Mouse (Mus musculus): ENCODE results near the gene Helz. TPM values are rescaled to one million over a fixed set of nuclear protein-coding genes. Genes with fewer than 3 reads are reported as not detected.
"Not testable (repeated sequence)": the region's sequence is repeated elsewhere in the genome, so short reads cannot be mapped to it uniquely, and the experiment has no call there.

Gene Helz
- total RNA-seq, 2 experiments from 2014 or later: 26.1 to 28.8 TPM

DNA sequence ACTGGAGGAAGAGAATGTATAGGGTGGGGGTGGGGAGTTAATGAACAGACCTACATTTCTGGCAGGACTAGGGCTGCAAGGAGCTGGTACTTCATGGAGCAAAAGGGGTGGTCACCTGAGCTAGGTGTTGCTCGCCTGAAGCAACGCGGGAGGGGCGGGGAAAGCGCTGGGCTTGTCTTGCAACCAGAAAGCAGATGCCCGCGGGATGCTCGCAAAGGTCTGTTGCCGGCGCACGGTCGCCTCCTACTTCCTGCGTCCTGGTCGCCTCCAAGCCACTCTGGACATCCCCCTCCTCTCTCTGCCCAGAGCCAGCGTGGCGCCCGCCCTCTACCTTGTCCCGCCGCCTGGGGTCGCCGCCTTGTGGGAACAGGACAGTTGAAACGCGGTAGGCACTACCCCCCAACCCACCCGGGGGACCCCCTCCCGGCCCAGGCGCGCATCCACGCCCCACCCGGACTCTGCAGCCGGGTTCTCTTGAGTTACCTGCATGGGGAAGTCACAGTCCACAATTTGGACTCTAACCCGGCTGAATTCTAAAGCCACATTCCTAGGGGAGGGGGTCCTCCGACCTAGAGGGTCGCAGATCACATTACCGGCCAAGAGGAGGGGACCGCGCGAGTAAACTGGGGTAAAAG, 946 bp upstream of the Helz start:
- DNase-seq (ENCODE audit: low spot score in 2 of 2): peak; percentile 26 to 30

DNA sequence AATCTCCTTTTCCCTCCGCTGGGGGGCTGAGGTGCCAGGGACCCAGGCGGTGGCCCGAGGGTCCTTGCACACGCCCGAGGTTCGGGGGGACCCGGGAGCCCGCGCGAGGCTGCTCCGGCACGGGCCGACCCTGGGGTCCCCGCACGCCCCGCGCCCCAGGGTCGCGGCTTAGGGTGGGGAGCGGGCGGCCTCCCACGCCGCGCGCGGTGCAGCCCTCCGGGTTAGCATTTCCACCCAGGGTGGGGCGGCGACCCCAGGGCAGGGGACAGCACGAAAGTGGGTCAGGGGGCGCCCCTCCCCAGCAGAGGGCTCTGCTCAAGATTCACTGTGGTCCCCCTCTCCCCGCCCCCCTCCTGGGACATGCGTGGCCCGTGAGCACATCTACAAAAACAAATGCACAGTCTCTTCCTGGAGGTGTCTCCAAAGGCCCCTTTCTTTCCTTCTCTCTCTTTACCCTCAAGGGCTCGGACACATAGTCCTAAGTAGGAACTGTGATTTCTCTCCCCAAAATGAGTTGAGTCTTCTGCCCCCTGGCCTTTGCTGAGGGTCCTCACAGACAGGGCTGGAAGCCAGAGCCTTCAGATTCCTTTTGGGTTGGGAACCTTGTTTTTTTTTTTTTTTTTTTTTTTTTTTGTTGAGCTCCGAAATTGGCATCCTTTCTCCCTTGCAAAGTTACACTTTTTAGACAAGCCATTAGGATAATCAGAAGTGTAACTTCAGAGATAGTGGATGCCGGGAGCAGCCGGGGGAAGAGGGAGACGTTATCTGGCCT, 660 bp downstream of the Helz start:
- DNase-seq (ENCODE audit: low spot score in 2 of 2): peak in 1 of 2 experiments; percentile 24

DNA sequence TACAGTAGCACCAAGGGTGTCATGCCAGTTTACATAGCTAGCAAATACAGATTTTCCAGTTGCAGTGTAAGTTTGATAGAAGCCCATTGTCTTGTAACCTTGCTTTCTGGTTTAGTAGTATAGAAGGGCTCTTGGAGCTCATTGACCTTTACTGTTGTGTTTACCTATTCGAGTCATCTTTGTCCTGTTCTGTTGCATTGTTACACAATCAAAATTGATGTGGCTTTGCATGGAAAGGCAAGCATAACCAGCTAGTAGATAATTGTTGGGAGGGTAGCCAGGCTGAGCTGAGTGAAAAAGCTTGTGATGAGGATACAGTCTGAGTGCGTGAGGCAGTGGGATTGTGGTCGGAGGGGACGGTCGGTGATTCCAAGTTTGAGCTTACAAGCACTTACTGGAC, 12.1 kb downstream of the Helz start:
- no peak for DNase-seq (ENCODE audit: low spot score in 2 of 2)

DNA sequence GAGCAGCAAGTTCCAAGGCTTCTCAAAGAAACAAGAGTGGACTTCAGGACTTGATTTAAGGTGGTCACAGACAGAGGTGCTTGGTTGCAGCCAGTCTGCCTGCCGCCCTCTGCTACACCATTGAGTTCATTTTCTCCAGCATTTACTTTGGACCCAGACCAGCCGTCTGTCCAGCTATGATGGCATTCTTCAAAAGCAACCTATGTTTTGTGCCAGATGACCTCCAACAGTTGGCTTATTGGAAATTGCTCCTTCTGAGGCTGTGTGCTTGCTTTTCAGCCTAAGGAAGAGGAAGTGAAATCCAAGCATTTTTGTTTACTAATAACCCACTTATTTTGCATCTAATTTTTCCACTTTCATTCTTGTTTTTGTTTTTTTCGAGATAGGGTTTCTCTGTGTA, 19.7 kb downstream of the Helz start:
- DNase-seq (ENCODE audit: low spot score in 2 of 2): no peak

DNA sequence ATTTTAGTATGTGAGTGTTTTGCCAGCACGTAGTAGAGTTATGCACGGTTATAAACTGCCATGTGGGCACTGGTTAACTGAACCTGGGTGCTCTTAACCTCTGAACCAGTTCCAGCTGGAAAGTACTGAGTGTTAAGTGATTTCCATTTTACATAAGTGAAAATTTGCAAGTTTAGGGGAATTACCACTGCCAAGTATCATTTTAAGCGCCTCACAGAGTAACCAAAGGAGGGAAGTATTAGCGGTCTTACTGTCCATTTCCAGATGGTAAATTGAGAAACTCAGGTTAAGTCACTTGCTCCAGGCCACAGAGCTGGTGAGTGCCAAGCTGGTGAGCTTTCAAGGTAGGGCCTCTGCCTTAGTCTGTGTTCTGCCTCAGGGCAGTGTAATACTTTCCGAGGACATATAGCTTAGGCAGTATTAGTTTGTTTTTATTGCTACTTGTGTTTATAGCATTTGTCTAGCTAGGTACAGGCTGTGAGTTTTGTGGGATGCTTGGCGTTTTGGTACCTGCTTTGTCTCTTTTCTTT, 20.8 kb downstream of the Helz start:
- no peak for DNase-seq (ENCODE audit: low spot score in 2 of 2)

DNA sequence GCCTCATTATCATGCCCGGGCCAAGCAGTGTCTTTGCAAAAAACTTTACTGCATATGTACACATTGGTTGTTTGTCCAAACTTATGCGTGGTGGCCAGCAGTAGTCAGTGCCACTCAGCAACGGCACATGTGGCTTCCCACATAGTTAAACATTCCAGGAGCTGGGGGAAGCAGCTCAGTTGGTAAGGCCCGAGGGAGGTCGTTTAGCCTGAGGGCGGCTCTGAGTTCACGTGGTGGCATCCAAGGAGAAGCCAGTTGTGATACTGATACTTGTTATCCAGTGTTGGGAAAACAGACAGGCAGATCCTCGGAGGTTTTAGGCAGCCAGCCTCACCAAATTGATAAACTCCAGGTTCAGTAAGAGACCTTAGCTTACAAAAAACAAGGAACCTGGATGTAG, 23.2 kb downstream of the Helz start:
- not testable (repeated sequence) for DNase-seq (ENCODE audit: low spot score in 2 of 2)

DNA sequence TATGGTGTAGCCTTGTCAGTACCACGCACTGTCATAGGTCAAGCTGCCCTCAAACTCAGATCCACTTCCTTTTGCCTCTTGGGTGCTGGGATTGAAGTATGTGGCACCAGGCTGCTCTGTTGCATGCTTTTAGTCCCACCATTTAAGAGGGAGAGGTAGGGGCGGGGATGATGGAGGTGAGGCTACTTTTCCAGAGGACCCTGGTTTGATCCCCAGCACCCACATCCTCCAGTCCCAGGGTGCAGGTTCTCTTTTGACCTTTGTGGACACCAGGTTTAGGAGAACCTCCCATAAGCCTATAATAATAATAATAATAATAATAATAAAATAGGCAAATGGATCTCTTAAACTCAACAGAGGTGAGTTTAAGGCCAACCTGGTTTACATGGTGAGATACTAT, 23.6 kb downstream of the Helz start:
- DNase-seq (ENCODE audit: low spot score in 2 of 2): no peak

- DNase-seq (ENCODE audit: low spot score in 2 of 2): no peak
Measured at GRCm38 (mm10) chr11:107572551-107572950, 24.8 kb downstream of the Helz start.

GRCm38 (mm10) chr11:107573061-107573692, 25.4 kb downstream of the Helz start:
- DNase-seq (ENCODE audit: low spot score in 2 of 2): no peak

GRCm38 (mm10) chr11:107573847-107574246, 26.1 kb downstream of the Helz start:
- peak in 1 of 2 experiments; percentile 49 for DNase-seq (ENCODE audit: low spot score in 2 of 2)

DNA sequence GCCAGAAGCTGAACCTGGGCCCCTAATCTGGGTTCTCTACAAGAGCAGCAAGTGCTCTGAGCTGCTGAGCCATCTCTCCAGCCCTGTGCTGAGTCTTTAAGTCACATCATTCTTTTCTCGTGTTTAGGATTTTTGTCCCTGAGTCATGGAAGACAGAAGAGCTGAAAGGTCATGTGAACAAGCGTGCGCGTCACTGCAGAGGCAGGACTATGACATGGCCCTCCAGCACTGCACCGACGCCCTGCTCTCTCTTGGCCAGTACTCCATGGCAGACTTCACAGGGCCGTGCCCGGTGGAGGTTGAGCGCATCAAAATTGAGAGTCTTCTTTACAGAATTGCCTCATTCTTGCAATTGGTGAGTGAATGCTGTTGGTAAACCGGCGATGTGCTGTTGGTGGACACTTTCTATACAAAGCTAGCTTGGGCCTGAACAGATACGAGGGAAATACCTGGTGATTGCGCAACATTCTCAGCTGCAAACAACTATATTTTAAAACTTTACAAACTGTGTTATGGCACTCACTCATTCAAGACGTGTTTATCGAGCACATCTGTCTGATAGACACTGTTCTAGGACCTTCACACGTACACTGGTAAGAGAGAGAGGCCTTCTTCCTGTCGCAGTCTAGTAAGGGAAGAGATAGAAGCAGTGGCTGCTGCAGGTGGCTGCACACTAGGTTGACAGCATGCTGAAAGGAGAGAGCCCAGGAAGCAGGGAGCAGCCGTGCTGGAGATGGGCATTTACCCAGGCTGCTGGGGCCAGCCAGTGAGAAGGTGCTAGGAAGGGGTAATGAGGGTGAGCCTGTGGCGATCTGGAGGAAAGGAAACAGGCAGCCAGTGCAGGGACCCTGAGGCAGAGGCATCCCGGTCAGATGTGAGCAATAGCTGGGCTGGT, 27.3 kb downstream of the Helz start:
- DNase-seq (ENCODE audit: low spot score in 2 of 2): no peak

- no peak for DNase-seq (ENCODE audit: low spot score in 2 of 2)
Measured at GRCm38 (mm10) chr11:107576186-107576585, 28.5 kb downstream of the Helz start.

- no peak for DNase-seq (ENCODE audit: low spot score in 2 of 2)
Measured at GRCm38 (mm10) chr11:107577400-107577799, 29.7 kb downstream of the Helz start.

DNA sequence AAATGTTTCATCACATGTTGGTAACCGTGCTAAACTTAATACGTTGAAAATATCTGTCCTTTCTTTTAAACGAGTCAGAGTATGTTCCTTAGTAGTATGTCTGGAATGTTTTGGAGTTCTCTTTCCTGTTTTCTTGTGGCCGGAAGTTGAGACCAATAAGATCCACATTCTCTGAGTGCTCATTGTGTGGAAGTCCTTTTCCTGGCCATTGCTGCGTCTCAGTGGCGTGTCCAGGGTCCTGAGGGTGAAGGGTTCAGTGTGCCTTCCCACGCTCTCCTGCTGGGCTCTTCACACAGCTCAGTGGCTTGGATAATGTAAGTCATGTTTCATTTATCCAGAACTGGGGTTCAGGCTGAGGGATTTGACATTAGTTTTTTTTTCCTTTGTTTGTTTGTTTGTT, 30.5 kb downstream of the Helz start:
- no peak for DNase-seq (ENCODE audit: low spot score in 2 of 2)

GRCm38 (mm10) chr11:107580786-107581185, 33.1 kb downstream of the Helz start:
- no peak for DNase-seq (ENCODE audit: low spot score in 2 of 2)

DNA sequence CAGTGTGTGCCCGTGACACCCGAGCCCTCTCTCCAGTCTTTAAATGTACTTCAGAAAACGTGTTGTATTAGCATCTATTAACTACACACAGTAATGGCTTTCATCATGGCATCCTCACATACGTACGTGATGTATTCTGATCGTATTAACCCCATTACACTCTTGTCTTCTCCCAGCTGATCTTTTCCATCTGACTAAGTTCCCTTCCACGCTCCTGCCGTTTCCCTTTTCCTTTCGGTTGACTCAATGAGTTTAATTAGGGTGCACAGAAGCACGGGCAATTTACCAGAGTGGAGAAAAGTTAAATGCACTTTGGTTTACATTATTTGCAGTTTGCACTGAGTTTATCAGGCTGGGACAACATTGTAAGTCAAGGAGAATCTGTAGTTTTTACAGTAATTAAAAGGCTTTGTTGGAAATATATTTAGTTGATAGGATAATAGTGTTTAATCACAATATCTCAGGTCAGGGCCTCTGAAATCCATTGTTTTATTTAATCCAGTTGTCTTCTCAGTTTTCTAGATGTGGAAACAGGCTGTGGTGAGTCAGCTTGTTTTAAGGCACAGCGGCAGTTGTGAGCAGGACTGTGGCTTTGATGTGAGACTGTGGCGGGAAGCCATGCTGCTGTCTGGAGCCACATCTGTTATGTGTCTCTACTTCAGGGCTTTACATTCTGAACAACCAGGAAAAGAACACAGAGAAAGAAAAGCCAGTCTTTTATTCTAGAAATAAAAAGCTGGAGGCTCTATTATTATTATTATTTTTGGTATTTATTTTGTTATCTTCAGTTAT, 37.1 kb downstream of the Helz start:
- no peak for DNase-seq (ENCODE audit: low spot score in 2 of 2)

DNA sequence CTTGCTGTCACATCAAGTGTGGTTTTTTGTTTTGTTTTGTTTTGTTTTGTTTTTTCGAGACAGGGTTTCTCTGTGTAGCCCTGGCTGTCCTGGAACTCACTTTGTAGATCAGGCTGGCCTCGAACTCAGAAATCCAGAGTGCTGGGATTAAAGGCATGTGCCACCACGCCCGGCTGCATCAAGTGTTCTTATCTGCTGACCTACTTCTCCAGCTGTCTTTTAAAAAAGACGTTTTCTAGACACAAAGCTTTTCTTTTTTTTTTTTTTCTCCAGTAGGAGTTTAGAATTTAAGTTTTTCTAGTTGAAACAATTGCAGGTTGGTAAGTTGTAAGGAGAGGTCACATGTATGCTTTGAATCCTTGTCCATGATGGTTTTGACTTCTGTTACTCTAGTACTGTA, 38.4 kb downstream of the Helz start:
- DNase-seq (ENCODE audit: low spot score in 2 of 2): not testable (repeated sequence)

- no peak for DNase-seq (ENCODE audit: low spot score in 2 of 2)
Measured at GRCm38 (mm10) chr11:107587141-107587540, 39.4 kb downstream of the Helz start.

- DNase-seq (ENCODE audit: low spot score in 2 of 2): no peak
Measured at GRCm38 (mm10) chr11:107592575-107592974, 44.8 kb downstream of the Helz start.

- DNase-seq (ENCODE audit: low spot score in 2 of 2): no peak
Measured at GRCm38 (mm10) chr11:107597381-107597780, 49.7 kb downstream of the Helz start.
